Mouse (Mus musculus): ENCODE data around the gene Oxgr1.

GRCm38 (mm10) chr14:119989651-119990050, 52.6 kb downstream of the Oxgr1 start:
- TF ChIP-seq POLR2A (IDR thresholded peaks at IDR 0.05; ENCODE audit: borderline replicate concordance, insufficient read depth, low read length) (no peak), CTCF (IDR thresholded peaks at IDR 0.05; ENCODE audit: borderline replicate concordance, insufficient read depth, low read depth, low read length) (no peak)
